Mouse (Mus musculus) kidney, embryonic 16.5 days (tissue): Measurements from ENCODE around the gene Robo2. TPM values are rescaled to one million over a fixed set of nuclear protein-coding genes. Genes with fewer than 3 reads are reported as not detected.

Source experiments
- ATAC-seq: fragments of 200-750 bp; cut with Nextera tagmentation; 2 replicates; pipeline ENCODE4 v1.8.0; 2017; ENCODE audit warnings: moderate TSS enrichment; ENCODE audit not compliant: low FRiP score, low TSS enrichment
- H3K27ac ChIP-seq: fragments of 300-500 bp; sonication (generic); 2 replicates; pipeline ENCODE4 v1.5.1; 2014; ENCODE audit warnings: low read length
- H3K27me3 ChIP-seq: fragments of 300-500 bp; sonication (generic); 2 replicates; pipeline ENCODE4 v1.6.1; 2014; ENCODE audit warnings: low read length, control low read depth, mixed read lengths; ENCODE audit not compliant: insufficient read depth
- H3K36me3 ChIP-seq: fragments of 300-500 bp; sonication (generic); 2 replicates; pipeline ENCODE4 v1.6.1; 2014; ENCODE audit warnings: low read length, control low read depth, mixed read lengths; ENCODE audit not compliant: insufficient read depth
- H3K4me1 ChIP-seq: fragments of 300-500 bp; sonication (generic); 2 replicates; pipeline ENCODE4 v1.6.1; 2014; ENCODE audit warnings: low read length, control low read depth, mixed read lengths; ENCODE audit not compliant: insufficient read depth
- H3K4me2 ChIP-seq: fragments of 300-500 bp; sonication (generic); replicated peaks from 2 replicates; pipeline ENCODE4 v1.6.1; 2014; ENCODE audit warnings: low read depth, low read length
- H3K4me3 ChIP-seq: fragments of 300-500 bp; sonication (generic); 2 replicates; pipeline ENCODE4 v1.5.1; 2014; ENCODE audit warnings: mild to moderate bottlenecking, low read length
- H3K9ac ChIP-seq: fragments of 300-500 bp; sonication (generic); replicated peaks from 2 replicates; pipeline ENCODE4 v1.6.1; 2014; ENCODE audit warnings: low read length
- H3K9me3 ChIP-seq: fragments of 300-500 bp; sonication (generic); 2 replicates; pipeline ENCODE4 v1.6.1; 2016; ENCODE audit warnings: low read length, control low read depth
- WGBS: fragments of 180-500 bp; shearing (Covaris S2); extraction: QIAGEN DNeasy Blood & Tissue Kit; methylation state at CpG from one replicate; pipeline ENCODE4 v1.1.7; 2014; 5-methylcytosine and 5-hydroxymethylcytosine counted together
- polyA plus RNA-seq: library from polyadenylated mRNA; unstranded; fragments of >200 nt; fragmentation: Nextera tagmentation; extraction: Ambion mirVana; gene quantifications from 2 replicates; pipeline ENCODE4 v1.2.1, GENCODE M21; 2015

Gene Robo2
- polyA plus RNA-seq, 1 experiment from 2014 or later: 83.4 TPM

DNA sequence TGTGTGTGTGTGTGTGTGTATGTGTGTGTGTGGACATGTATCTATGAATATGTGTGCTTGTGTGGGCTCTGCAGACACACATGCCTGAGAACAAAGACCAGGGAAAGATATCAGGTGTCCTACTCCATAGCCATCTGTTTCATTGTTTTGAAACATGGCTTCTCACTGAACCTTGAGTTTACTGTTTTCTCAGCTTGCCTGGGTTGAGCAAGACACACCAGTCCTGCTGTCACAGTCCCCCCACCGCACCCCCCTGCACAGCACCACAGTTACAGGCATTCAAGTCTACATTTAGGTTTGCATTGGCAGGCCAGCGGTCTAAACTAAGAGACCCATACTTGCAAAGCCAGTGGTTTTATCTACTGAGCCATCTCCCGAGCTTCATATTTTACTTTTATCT, 239.0 kb downstream of the Robo2 start:
- no peak overlapping the region for H3K4me3 ChIP-seq
- peaks cover 13% of the 10 kb centered on the region; the same call in 1 of the 2 replicates for H3K4me1 ChIP-seq
- no peaks in the 10 kb centered on the region for H3K27me3 ChIP-seq
- H3K9ac ChIP-seq: no peak overlapping the region
- peak; percentile 46; the same call in 1 of the 2 replicates for ATAC-seq
- no peak overlapping the region for H3K4me2 ChIP-seq
- H3K9me3 ChIP-seq: no peaks in the 10 kb centered on the region
- H3K36me3 ChIP-seq: no peaks in the 10 kb centered on the region
- WGBS: 68% methylated on average over 3 of the region's 3 CpGs
- H3K27ac ChIP-seq: no peak overlapping the region

DNA sequence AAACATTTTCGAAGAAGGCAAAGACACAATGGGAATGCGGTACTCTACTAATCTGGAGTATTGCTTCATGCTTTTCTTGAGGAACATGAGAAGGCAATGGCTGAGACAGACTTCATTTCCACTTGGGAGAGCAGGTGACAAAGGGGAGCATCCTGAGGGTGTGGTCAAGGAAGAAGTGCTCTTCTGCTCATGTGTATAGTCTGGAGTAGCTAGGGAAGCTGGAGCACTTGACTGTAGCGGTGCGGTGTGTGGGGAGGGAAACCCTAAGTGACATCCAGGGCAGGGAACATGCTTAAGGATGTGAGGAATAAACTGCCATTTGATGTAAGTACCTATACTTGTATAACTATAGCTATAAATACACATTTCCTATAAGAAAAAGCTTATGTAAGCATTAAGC, 242.0 kb downstream of the Robo2 start:
- no peak overlapping the region for H3K4me2 ChIP-seq
- H3K27ac ChIP-seq: no peak overlapping the region
- H3K9ac ChIP-seq: no peak overlapping the region
- no peaks in the 10 kb centered on the region for H3K9me3 ChIP-seq
- peak; percentile 51; the same call in 1 of the 2 replicates for ATAC-seq
- peaks cover 17% of the 10 kb centered on the region for H3K4me1 ChIP-seq
- no peaks in the 10 kb centered on the region for H3K36me3 ChIP-seq
- H3K4me3 ChIP-seq: no peak overlapping the region
- no peaks in the 10 kb centered on the region for H3K27me3 ChIP-seq
- 75% methylated on average over 4 of the region's 4 CpGs for WGBS

DNA sequence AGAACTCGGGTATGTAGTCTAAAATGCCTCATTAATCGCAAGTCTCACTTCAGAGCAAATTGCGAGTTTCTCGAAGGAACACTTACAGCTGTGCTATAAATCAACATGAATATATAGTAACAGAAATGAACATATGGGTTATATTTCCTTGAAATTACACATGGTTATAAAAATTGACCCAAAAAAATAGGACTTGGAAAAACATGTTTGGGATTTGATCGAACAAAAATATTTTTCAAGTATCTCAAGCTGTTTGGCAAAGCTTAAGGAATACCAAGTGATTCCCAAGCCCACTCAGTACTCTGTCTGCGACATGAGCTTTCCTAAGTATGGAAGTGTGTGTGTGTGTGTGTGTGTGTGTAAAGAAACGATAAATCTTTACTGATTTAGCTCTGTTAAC, 242.5 kb downstream of the Robo2 start:
- no peak for ATAC-seq
- Histone ChIP-seq H3K36me3 (no peaks in the 10 kb centered on the region), H3K4me1 (peaks cover 17% of the 10 kb centered on the region), H3K4me2 (no peak overlapping the region), H3K27me3 (no peaks in the 10 kb centered on the region), H3K27ac (no peak overlapping the region), H3K9ac (no peak overlapping the region), H3K9me3 (no peaks in the 10 kb centered on the region), H3K4me3 (no peak overlapping the region)
- WGBS: 40% methylated on average over 7 of the region's 7 CpGs

DNA sequence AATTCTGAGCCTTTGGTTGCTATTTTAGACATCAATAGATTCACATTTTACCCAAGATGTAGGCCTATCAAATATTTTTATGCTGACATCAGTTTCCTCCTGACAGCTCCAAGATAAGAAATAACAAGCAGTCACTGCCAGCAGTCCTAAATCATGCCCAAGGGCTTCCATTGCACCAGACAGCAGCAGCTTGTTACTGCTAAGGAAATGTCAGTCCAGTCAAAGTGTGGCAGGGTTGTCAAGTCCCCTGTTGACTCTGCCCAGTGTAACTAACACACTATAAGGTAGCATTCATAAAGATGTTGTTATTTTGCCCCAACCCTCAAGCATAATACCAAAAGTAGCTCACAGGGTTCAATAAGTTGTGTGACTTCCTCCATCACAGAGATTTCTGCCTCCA, 243.8 kb downstream of the Robo2 start:
- H3K27ac ChIP-seq: no peak overlapping the region
- H3K4me1 ChIP-seq: peaks cover 17% of the 10 kb centered on the region
- H3K9me3 ChIP-seq: no peaks in the 10 kb centered on the region
- no peak overlapping the region for H3K4me2 ChIP-seq
- no peak overlapping the region for H3K9ac ChIP-seq
- ATAC-seq: no peak
- no peaks in the 10 kb centered on the region for H3K36me3 ChIP-seq
- H3K27me3 ChIP-seq: no peaks in the 10 kb centered on the region
- H3K4me3 ChIP-seq: no peak overlapping the region

DNA sequence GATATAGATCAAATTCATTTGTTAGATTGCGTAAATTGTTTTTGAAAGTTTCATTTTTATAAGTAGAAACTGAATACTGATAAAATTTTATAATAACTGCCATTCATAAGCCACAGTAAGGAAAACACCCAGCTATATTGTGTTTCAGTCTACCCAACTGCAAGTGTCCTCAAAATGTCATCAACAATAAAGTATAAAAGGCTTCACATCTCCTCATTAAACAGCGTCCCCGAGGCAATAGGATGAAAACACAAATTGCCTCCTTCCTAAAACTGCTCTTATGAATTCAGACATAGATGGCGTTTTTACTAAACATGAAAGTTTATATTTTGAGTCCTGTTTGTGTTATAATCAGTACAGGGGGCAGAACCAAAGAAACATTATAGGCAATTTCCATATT, 249.6 kb downstream of the Robo2 start:
- Histone ChIP-seq H3K4me2 (no peak overlapping the region), H3K9ac (no peak overlapping the region), H3K27me3 (no peaks in the 10 kb centered on the region), H3K4me3 (no peak overlapping the region), H3K36me3 (no peaks in the 10 kb centered on the region), H3K4me1 (peaks cover 3% of the 10 kb centered on the region; the same call in 1 of the 2 replicates), H3K9me3 (no peaks in the 10 kb centered on the region), H3K27ac (no peak overlapping the region)
- no peak for ATAC-seq
- 84% methylated on average over 4 of the region's 4 CpGs for WGBS

DNA sequence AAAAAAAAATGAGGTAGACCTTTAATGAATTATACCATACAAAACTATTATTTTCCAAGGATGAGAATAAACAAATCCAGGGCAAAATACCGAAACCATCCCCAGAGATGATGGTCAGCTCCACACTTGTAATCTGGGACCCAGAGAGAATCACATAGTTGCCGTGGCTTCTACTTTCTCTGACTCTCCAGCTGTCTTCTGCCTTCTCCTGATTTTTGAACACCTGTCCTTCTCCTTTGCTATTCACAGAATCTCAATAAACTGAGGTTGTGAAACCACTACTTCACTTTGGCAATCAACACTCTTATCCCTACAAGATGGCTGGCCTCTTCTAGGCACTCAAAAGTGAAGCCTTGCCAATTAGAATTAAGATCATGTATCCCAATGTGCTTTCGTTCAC, 252.4 kb downstream of the Robo2 start:
- Histone ChIP-seq H3K4me1 (no peaks in the 10 kb centered on the region), H3K9ac (no peak overlapping the region), H3K36me3 (no peaks in the 10 kb centered on the region), H3K9me3 (no peaks in the 10 kb centered on the region), H3K27me3 (no peaks in the 10 kb centered on the region), H3K4me2 (no peak overlapping the region), H3K4me3 (no peak overlapping the region), H3K27ac (no peak overlapping the region)
- no peak for ATAC-seq
- WGBS: 82% methylated on average over 3 of the region's 3 CpGs

DNA sequence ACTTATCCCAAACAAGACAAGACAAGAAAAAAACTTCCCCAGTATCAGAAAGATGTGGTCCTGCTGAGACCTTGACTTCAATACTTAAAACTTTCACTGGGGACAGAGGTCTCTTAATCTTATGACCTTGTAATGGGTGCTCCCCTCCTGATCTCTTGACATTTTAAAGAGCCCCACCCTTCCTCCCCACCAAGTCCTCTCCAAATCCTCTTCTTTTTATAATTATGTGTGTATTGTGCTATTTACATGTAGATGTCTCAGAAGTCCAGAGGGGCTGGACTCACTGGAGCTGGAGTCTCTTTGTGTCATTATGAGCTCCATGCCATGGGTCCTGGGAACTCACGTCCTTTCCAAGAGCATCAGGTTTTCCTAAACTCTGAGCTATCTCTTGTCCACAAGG, 275.4 kb downstream of the Robo2 start:
- Histone ChIP-seq H3K9me3 (no peaks in the 10 kb centered on the region), H3K4me1 (no peaks in the 10 kb centered on the region), H3K27ac (no peak overlapping the region), H3K4me3 (no peak overlapping the region), H3K36me3 (no peaks in the 10 kb centered on the region), H3K4me2 (no peak overlapping the region), H3K9ac (no peak overlapping the region), H3K27me3 (no peaks in the 10 kb centered on the region)
- WGBS: 86% methylated on average over 1 of the region's 1 CpGs
- ATAC-seq: no peak

DNA sequence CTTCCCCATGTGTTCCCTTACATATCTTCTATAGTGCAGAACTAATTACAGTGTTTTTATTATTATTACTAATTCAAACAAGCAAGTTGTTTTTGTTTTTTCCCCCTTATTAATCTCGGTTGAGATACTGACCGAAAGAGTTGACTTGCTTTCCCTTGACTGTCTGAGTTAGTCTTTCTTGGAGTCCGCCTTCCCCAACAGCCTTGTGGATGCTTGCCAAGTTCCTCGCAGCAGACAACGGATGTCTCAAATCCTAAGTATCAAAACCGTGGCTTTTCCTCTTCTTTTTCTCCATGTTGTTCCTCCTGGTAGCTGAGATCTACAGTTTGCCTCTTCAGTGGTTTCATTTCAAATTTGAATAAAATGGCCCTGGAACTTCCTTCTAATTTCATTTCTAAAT, 278.8 kb downstream of the Robo2 start:
- Histone ChIP-seq H3K4me2 (no peak overlapping the region), H3K4me3 (no peak overlapping the region), H3K36me3 (no peaks in the 10 kb centered on the region), H3K27me3 (no peaks in the 10 kb centered on the region), H3K9me3 (no peaks in the 10 kb centered on the region), H3K27ac (no peak overlapping the region), H3K4me1 (no peaks in the 10 kb centered on the region), H3K9ac (no peak overlapping the region)
- WGBS: 54% methylated on average over 6 of the region's 6 CpGs
- no peak for ATAC-seq

DNA sequence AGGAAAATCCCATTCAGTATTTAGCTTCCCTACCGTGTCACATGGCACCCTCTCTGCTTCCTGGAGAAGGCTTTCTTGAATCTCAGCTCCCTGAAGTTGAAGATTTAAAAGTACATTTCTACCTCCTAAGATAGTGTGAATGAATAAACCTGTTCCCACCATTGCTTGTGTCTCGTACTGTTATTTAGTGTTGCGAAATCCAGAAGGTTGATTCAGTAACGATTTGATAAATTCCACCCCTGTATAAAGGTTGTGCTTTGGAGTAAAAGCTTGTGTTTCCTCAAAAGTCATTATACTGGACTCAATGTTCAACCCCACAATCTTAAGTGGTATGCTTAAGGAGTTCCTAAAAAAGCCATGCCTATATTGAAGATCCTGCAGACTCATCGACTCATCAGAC, 280.3 kb downstream of the Robo2 start:
- 87% methylated on average over 5 of the region's 5 CpGs for WGBS
- no peaks in the 10 kb centered on the region for H3K36me3 ChIP-seq
- H3K4me1 ChIP-seq: no peaks in the 10 kb centered on the region
- H3K9ac ChIP-seq: no peak overlapping the region
- H3K27me3 ChIP-seq: no peaks in the 10 kb centered on the region
- H3K27ac ChIP-seq: no peak overlapping the region
- H3K4me3 ChIP-seq: no peak overlapping the region
- H3K4me2 ChIP-seq: no peak overlapping the region
- ATAC-seq: no peak
- H3K9me3 ChIP-seq: no peaks in the 10 kb centered on the region

DNA sequence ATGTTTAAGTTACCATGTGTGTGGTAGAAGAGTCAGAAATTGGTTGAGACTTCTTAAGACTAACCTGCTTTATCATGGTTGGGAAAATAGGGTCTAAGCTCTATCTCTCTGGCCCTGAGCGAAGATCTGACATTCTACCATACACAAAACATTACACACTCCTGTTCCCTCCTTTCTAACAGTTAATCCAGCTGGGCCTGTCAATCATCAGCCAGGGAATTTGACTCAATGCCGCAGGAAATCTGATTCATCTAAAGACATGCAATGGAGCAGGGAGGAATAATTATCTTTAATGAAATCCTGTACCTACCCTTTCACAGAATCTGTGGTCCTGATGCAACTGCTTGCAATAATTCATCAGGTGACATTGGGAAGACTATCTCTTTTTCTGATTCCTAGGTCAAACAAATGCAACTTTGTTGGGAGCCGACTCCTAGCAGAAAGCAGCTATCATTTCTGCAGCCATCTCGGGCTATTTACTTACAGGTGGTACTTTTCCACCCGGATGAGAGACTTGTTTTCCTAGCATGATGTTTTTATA, 283.1 kb downstream of the Robo2 start:
- H3K36me3 ChIP-seq: no peaks in the 10 kb centered on the region
- H3K4me3 ChIP-seq: no peak overlapping the region
- H3K27ac ChIP-seq: no peak overlapping the region
- no peaks in the 10 kb centered on the region for H3K4me1 ChIP-seq
- no peak overlapping the region for H3K4me2 ChIP-seq
- no peaks in the 10 kb centered on the region for H3K9me3 ChIP-seq
- ATAC-seq: no peak
- WGBS: 71% methylated on average over 5 of the region's 5 CpGs
- no peaks in the 10 kb centered on the region for H3K27me3 ChIP-seq
- H3K9ac ChIP-seq: no peak overlapping the region
